Mouse (Mus musculus) E14TG2a.4 (cell line): ENCODE results near the gene Cmss1.
A peak's percentile ranks its signal among the peaks of the same experiment; 100 is the strongest.

Experiments
- CTCF ChIP-seq: conservative IDR thresholded peaks from 2 replicates; pipeline ENCODE4 v1.5.1; 2014; ENCODE audit warnings: low read length
- NANOG ChIP-seq: IDR thresholded peaks from 2 replicates; pipeline ENCODE4 v1.6.1; 2014; ENCODE audit warnings: borderline replicate concordance, low read length, mixed read lengths
- POU5F1 ChIP-seq: IDR thresholded peaks from 2 replicates; pipeline ENCODE4 v1.6.1; 2014; ENCODE audit warnings: low read length, borderline replicate concordance

DNA sequence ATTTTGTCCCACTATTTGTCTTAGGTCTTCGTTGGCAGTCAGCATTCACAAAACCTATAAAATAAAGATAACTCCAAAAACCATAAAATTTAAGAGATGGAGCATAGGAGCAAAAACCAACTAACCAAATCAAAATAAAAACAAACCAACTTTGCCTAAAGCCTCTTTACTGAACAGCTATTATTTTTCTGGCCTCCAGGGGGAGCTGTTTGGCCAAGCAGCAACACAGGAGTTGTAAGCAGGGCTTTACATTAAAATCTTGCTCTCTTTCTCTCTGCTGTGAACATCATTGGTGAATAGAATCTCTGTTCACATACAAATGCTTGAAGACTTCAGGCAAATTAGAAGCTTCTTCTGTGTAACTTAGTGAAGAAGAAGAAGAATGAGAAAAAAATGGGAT, 5.1 kb upstream of the Cmss1 start:
- TF ChIP-seq CTCF: peak; percentile 94
- TF ChIP-seq POU5F1: no peak
- TF ChIP-seq NANOG: no peak
